Mouse (Mus musculus) ES-E14 (cell line): ENCODE data around the gene Rpl10-ps3. TPM values are rescaled to one million over a fixed set of nuclear protein-coding genes. Genes with fewer than 3 reads are reported as not detected.

Experiments used
- DNase-seq: peaks from one replicate; pipeline ENCODE4 v3.0.0-alpha.2; 2013; ENCODE audit warnings: low read depth, low spot score
- H3K27ac ChIP-seq: 2 replicates; pipeline ENCODE4 v1.5.1; 2012; ENCODE audit warnings: low read depth, mild to moderate bottlenecking, low read length, moderate library complexity, mixed read lengths; ENCODE audit not compliant: poor library complexity, insufficient read depth, severe bottlenecking
- H3K36me3 ChIP-seq: 2 replicates; pipeline ENCODE4 v1.6.1; 2012; ENCODE audit warnings: mild to moderate bottlenecking, low read length, moderate library complexity, mixed read lengths; ENCODE audit not compliant: control insufficient read depth, poor library complexity, insufficient read depth, severe bottlenecking
- H3K4me1 ChIP-seq, 2 experiments: fragments of 150-350 bp in 1 of 2; sonication (generic) in 1 of 2; 2 replicates each; pipeline ENCODE4 v1.6.1; 2012; ENCODE audit warnings: low read length in 2 of 2, mild to moderate bottlenecking in 1 of 2, mixed read lengths in 1 of 2; ENCODE audit not compliant: control insufficient read depth in 2 of 2, insufficient read depth in 2 of 2, poor library complexity in 1 of 2
- H3K4me3 ChIP-seq, 2 experiments: fragments of 150-350 bp in 1 of 2; sonication (generic) in 1 of 2; 2 replicates each; pipeline ENCODE4 v1.5.1; 2012; ENCODE audit warnings: low read length in 2 of 2, low read depth in 1 of 2, mild to moderate bottlenecking in 1 of 2, mixed read lengths in 1 of 2; ENCODE audit not compliant: insufficient read depth in 1 of 2, poor library complexity in 1 of 2, severe bottlenecking in 1 of 2
- H3K9ac ChIP-seq: 2 replicates; pipeline ENCODE4 v1.6.1; 2012; ENCODE audit warnings: low read depth, mild to moderate bottlenecking, low read length, mixed read lengths; ENCODE audit not compliant: poor library complexity, insufficient read depth, severe bottlenecking
- H3K9me3 ChIP-seq: fragments of 150-350 bp; sonication (generic); 2 replicates; pipeline ENCODE4 v1.6.1; 2012; ENCODE audit warnings: low read depth, mild to moderate bottlenecking, low read length; ENCODE audit not compliant: control insufficient read depth, insufficient read depth
- CHD2 ChIP-seq: IDR thresholded peaks from 2 replicates; pipeline ENCODE4 v1.6.1; 2014; ENCODE audit warnings: mild to moderate bottlenecking, low read depth, low read length, inconsistent platforms
- HCFC1 ChIP-seq: IDR thresholded peaks from 2 replicates; pipeline ENCODE4 v1.6.1; 2012; ENCODE audit warnings: low read length, inconsistent platforms, borderline replicate concordance; ENCODE audit not compliant: insufficient read depth
- MAFK ChIP-seq: IDR thresholded peaks from 2 replicates; pipeline ENCODE4 v1.6.1; 2014; ENCODE audit warnings: mild to moderate bottlenecking, low read depth, low read length, inconsistent platforms; ENCODE audit not compliant: insufficient read depth
- ZC3H11A ChIP-seq: IDR thresholded peaks from 2 replicates; pipeline ENCODE4 v1.6.1; 2012; ENCODE audit warnings: low read depth, mild to moderate bottlenecking, inconsistent platforms, low read length, borderline replicate concordance
- ZNF384 ChIP-seq: IDR thresholded peaks from 2 replicates; pipeline ENCODE4 v1.6.1; 2012; ENCODE audit warnings: low read depth, low read length, inconsistent platforms
- in situ Hi-C, 2 experiments: fragments of 600-800 bp; cut with MboI; formaldehyde crosslinking; loops; one replicate each; pipeline ENCODE4 v1.15.1; 2025; ENCODE audit warnings: low sequenced_read_pairs in 2 of 2, inconsistent platforms in 1 of 2; ENCODE audit not compliant: unreplicated experiment in 2 of 2
- total RNA-seq: library from RNA; depleted of rRNA; stranded (reverse); fragments of 300-350 nt; gene quantifications from 2 replicates; pipeline ENCODE4 v1.2.3, GENCODE M21; 2012; rRNA removed

Gene Rpl10-ps3
- 164 and 239 TPM in 2 replicates for total RNA-seq

- Histone ChIP-seq H3K27ac (no peak within 1 kb of the TSS), H3K36me3 (no peaks in the 10 kb centered on the region), H3K9ac (no peak within 1 kb of the TSS), H3K4me3 (no peak within 1 kb of the TSS), H3K9me3 (no peaks in the 10 kb centered on the region), H3K4me1 (no peaks in the 10 kb centered on the region)
- TF ChIP-seq MAFK (no peak), CHD2 (no peak), HCFC1 (no peak), ZC3H11A (no peak), ZNF384 (no peak)
- DNase-seq: no peak
- in situ Hi-C loops: no loop called here
These were observed at the start of gene Rpl10-ps3 for GRCm38 (mm10) chr9:50344868-50345267. Gene Rpl10-ps3 (minus strand): TSS chr9:50344968.

- no peaks in the 10 kb centered on the region for H3K9me3 ChIP-seq
- TF ChIP-seq ZNF384 (no peak), CHD2 (no peak), HCFC1 (no peak), MAFK (no peak), ZC3H11A (no peak)
- H3K4me1 ChIP-seq: no peaks in the 10 kb centered on the region
- no peak overlapping the region for H3K4me3 ChIP-seq
- no peak overlapping the region for H3K9ac ChIP-seq
- DNase-seq: no peak
- H3K36me3 ChIP-seq: no peaks in the 10 kb centered on the region
- H3K27ac ChIP-seq: no peak overlapping the region
- in situ Hi-C loops: no loop called here
These were observed 30.8 kb upstream of the Rpl10-ps3 start for GRCm38 (mm10) chr9:50375598-50375997.

GRCm38 (mm10) chr9:50374666-50375065, 29.9 kb upstream of the Rpl10-ps3 start:
- no peak overlapping the region for H3K9ac ChIP-seq
- TF ChIP-seq HCFC1 (no peak), ZNF384 (no peak), ZC3H11A (no peak), CHD2 (no peak), MAFK (no peak)
- no peak for DNase-seq
- no peaks in the 10 kb centered on the region for H3K9me3 ChIP-seq
- in situ Hi-C loops: no loop called here
- no peaks in the 10 kb centered on the region for H3K4me1 ChIP-seq
- H3K36me3 ChIP-seq: no peaks in the 10 kb centered on the region
- H3K27ac ChIP-seq: no peak overlapping the region
- H3K4me3 ChIP-seq: no peak overlapping the region

GRCm38 (mm10) chr9:50368551-50369297, 24.0 kb upstream of the Rpl10-ps3 start:
- in situ Hi-C loops: no loop called here

More at GRCm38 (mm10) chr9:50368551-50369297, 24.0 kb upstream of the Rpl10-ps3 start:
- DNase-seq: no peak
- Histone ChIP-seq H3K4me1 (no peaks in the 10 kb centered on the region), H3K36me3 (no peaks in the 10 kb centered on the region), H3K9ac (no peak overlapping the region), H3K4me3 (no peak overlapping the region), H3K9me3 (no peaks in the 10 kb centered on the region), H3K27ac (no peak overlapping the region)
- TF ChIP-seq HCFC1 (no peak), ZNF384 (no peak), CHD2 (no peak), ZC3H11A (no peak), MAFK (no peak)
